Mouse (Mus musculus): ENCODE results near the gene Spg20. TPM values are rescaled to one million over a fixed set of nuclear protein-coding genes. Genes with fewer than 3 reads are reported as not detected.

Spg20 gene
- total RNA-seq (2021) = 10 to 100 TPM; 46.7 to 58.2 TPM
- long read RNA-seq, transcript Spg20-202 (8 exons, 3,567 nt) = minor isoform, 11 of 67 reads
- long read RNA-seq, transcript Spg20-201 (9 exons, 3,770 nt) = major isoform, 37 of 67 reads
- long read RNA-seq, transcript Spg20-204 (9 exons, 3,981 nt) = minor isoform, 7 of 67 reads
- long read RNA-seq, partial matches to known transcripts = 2 of 67 reads
- long read RNA-seq, other reads (novel, unspliced or antisense) = 10 of 67 reads

DNA sequence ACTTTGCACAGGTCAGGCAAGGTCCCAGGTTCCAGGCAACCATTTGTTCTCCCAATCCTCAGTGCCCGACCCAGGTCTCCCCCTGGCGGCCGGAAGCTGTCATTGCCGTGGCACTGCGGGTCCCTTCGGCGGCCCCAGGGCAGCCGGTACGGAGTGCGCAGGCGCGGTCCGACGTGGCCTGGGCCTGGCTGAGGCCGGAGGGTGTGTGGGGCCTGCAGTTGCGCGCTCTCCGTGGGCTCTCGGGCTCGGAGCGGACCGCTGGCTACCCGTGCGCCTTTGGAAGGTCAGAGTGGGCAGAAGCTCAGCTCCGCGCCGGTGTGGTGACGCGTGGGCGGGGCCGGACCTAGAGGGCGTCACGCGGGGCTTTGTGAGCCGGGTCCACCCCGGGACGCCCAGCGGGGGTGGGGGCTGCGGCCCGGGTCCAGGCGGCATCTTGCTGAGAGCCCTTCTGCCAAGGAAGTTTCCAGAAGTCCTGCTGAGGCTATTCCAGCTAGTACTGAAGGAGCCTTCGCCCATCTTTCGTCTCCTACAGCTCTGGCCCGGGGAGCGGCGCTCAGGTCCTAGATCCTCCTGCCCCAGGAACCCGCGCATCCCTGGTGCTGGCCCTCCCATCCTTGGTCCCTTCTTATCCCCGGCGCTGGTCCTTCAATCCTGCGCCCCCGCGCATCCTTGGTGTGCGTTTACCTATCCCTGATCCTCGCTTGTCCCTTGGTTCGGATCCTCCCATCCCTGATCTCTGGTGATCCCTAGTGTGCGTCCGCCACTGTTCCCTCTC is at the start of gene Spg20:
Gene Spg20, plus strand, starts transcription at position 174 of the 775 bp plus-strand sequence.
- peak; percentile 91 to 96 for DNase-seq (ENCODE audit: low spot score in 2 of 2)

DNA sequence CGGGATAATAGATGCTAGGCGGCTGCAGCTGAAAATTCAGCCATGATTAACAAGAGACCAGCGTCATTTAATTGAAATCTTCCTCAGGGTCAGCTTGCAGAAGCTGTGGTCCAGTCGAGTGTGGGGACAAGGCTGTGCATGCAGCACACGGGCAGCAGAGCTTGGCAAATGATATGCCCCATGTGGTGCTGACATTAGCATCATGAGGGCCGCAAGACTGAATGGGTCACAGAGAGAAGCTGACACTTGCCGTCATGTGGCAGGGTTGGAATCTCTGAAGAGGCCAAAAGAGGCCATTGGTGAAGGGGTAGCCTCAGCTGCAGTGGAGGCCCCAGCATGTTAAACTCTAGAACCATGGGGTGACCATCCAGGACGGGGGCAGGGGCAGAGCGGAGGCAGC is 49.3 kb upstream of the Spg20 start:
- no peak for DNase-seq (ENCODE audit: low spot score in 2 of 2)

DNA sequence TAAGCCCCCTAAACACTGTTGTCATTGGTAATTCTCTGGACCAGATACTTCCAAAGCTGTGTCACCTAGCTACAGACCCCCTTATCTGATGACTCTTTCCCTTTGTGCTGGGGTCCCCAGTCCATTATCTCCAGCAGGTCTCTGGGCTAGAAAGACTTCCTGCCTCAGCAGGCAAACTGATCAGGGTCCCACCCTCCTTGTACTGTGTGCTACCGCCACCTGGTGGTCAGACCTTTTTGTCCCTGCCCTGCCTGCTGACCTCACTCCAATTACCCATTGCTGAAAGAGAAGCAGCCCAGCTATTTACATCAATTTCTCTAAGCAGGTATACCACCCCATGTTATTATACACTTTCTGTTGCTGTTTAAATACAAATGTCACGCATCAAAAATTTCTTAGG is 47.5 kb upstream of the Spg20 start:
- DNase-seq (ENCODE audit: low spot score in 2 of 2) = peak; percentile 60 to 86

DNA sequence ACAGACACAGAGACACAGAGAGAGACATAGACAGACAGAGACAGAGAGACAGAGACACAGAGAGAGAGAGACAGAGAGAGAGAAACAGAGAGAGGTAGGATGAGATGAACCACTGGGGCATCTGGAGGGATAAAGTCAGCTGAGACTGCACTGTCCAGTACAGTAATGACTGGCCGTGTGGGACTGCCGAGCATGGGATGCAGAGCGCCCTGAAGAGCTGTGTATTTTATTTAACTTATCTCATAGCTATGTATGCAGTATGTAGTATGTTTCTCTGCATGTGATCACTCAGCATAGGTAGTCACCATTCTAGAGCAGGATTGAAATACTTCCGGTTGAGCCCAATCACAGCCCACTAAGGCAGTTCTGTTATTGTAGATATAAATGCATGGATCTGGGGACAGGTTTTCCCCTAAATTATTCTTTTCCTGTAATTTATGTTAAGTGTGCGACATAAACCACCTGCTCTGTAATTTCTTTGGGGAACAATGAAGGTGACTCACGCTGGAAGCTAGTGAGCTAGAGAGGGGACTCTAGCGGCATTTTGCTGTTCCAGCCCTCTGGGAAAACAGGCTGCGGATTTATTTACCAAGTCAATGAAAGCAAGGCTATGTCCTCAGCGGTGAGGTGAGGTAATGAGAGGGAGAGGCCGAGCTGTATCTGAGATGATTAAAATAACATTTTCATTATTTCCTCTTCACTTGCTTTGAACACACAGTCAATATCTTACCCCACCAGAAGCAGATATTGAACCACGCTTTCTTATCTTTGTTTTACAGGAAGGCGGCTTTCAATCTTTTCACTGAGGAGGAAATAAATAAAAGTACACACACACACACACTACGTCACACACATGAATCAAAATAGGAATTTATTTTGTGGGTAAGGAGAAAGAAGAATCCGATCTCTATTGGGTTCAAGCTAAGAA is 45.9 kb upstream of the Spg20 start:
- no peak for DNase-seq (ENCODE audit: low spot score in 2 of 2)

DNA sequence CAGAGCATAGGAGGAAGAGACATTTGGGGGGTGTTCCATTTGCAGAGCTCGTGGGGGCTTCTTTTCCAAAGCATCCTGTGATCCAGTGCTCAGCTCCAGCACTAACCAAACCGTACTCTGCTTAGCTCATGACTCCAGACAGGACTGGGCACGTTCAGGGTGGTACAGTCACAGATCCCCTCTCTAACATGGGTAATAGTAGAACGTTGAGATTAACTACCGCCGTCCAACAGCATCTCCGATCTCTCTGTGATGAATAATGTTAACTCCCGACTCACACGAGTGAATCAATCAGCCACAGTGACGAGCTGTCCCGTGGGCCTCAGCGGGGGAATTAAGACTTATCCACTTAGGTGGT is 45.3 kb upstream of the Spg20 start:
- DNase-seq (ENCODE audit: low spot score in 2 of 2) = no peak

DNA sequence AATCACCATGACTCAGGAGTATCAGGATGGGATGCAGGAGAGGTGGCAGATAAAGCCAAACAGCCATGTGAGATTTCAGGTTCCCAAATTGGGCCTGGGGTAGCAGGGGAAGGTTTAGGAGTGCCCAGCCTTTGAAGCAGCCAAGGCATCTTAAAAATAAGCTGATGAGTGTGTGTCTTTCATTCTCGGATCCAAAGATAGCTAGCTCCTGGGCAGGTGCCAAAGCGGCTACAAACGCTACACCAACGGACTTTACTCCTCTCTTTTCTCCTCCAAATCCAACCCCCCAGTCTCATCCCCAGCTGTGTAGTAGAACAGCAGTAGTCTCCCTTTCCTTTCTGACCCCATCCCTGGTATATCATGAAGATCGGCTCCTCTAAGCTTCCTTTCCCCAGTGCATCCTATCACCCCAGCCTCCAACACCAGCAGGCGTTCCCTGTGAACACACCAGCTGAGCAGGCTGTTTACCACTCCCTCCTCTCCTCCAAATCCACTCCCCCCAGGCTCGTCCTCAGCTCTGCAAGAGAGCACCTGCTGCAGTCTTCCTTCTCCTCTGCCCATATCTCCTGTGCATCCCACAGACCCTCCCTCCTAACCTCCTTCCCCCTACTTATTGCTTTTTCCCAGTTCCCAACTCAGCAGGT is 44.0 kb upstream of the Spg20 start:
- peak; percentile 19 to 50 for DNase-seq (ENCODE audit: low spot score in 2 of 2)

DNA sequence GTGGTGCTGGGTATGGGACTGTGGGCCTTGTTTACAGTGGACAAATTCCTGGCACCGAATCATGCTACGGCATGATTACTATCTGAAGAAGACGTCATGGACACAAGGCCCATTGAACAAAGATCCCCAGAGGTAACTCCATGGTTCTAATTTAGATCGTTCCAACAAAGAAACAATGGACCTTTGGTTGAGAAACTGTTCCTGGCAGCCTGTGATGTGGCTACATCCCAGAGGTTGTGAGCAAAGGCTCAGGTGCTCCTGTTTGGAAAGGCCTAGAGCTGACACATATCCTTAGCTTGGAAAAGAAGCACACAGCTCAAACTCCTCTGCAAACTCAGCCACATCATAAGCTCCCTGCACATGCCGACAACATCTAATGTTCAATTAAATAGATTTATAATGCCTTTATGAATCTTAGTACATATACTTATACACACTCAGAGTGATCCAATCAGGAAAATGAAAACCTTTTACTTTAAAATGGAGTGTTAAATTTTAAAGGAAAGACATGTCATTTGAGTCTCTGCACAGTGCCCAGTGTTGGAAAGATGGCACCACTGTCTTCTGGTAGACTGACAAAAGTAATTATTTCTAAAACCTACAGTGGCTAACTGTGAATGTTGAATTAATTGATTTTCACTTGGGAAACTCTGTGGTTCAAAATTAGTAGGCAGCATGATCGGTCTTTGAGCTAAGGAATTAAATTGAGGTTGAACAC is 37.2 kb upstream of the Spg20 start:
- no peak for DNase-seq (ENCODE audit: low spot score in 2 of 2)

DNA sequence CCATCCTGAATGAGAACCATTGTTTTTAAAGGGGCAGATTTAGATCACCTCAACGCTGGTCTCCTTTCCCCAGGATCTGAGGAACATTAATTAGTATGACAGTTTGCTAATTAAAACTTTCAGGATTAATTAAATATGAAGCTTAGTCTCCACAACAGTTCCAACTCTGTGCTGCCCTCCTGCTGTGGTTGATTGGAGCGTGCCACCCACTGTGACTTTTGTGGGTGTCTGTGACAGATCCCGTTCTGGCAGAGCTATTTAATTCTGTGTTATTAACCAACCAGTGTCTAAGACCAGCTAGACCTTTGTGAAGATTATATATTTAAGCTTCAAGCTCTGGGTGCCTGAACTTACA is 36.6 kb upstream of the Spg20 start:
- peak in 1 of 2 experiments; percentile 42 for DNase-seq (ENCODE audit: low spot score in 2 of 2)

DNA sequence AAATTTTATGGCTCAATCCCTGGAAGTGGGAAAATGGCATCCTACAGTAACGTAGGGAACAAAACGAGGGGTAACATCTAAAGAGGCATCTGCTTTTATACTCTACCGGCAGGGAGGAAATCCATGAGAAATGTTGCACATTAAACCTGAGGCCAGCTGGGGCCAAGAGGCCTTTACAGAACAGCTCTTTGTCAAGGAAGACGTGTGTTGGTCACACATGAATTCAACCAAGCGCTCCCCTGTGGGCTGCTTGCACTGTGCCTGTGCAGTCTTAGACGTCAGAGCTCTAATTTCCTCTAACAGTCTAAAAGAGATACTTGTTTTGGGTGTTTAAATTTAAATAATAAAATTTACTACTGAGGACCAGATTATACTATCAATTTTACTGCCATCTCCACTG is 33.7 kb upstream of the Spg20 start:
- no peak for DNase-seq (ENCODE audit: low spot score in 2 of 2)

DNA sequence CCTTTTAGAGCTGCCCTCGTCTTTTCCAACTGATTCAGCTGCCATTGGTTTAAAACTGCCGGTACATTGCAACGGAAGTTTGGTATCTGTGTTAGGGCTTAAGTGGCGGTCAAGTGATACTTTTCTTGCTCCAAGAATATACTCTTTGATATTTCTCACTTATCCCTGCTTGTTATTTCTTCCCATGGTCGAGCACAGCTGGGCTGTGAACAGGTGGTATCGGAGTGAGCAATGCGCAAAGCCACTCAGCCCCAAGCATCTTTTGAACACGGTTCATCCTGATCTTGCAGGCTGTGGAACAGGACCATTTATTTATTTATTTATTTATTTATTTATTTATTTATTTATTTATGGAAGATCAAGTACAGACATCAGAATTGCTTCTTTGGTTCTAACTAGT is 32.3 kb upstream of the Spg20 start:
- DNase-seq (ENCODE audit: low spot score in 2 of 2) = no peak

DNA sequence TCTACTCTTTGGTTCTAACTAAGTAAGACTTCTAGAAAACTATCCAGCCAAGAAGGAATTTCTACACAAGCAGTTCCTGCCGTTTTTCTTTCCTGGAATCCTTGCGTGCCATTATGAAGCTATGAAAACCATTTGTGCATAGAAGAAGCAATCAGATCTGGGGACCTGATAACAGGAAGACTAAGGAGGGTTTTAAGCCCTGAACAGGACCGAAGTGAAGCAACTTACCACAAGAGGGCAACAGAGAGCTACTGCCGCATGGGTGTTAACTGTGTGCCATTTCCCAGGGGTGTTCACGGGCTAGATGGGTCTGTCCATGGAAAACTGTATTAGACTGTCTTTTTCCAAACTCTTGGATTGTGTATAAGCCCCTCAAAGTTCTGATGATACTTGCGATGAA is 31.9 kb upstream of the Spg20 start:
- DNase-seq (ENCODE audit: low spot score in 2 of 2) = peak; percentile 53 to 93

DNA sequence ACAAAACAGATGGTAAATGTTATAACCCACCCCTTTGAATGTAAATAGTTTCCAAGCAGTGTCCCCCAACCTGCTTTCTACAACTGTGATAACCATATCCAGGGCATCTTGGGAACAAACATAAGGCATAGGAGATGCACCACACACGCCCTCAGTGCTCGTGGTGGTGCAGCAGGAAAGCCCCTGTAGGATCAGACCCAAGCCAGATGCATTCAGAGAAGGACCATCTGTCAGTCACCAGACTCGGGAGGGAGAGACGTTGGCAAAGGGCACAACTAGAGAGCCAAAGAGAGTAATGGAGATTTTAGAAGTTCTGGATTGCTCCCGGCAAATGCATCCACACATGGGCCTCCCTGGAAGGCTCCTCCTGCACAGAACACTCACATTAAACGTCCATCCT is 27.1 kb upstream of the Spg20 start:
- no peak for DNase-seq (ENCODE audit: low spot score in 2 of 2)

DNA sequence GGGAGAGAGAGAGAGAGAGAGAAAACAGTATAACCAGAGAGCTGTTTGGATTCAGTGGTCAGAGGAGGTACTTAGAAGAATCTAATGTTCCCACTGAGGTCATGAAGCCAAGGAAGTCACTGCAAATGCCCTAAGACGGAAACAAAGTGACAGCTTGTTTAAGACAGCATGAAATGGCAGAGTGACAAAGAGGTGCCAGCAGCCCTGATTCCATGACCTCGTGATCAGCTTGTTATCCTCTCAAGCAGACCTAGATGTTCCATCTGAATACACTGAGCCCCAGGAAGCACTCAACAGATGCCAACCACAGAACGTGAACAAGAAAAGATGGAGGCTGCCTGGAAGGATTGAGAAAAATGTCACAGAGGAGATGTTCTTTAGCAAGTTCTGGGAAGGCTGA is 26.2 kb upstream of the Spg20 start:
- no peak for DNase-seq (ENCODE audit: low spot score in 2 of 2)

DNA sequence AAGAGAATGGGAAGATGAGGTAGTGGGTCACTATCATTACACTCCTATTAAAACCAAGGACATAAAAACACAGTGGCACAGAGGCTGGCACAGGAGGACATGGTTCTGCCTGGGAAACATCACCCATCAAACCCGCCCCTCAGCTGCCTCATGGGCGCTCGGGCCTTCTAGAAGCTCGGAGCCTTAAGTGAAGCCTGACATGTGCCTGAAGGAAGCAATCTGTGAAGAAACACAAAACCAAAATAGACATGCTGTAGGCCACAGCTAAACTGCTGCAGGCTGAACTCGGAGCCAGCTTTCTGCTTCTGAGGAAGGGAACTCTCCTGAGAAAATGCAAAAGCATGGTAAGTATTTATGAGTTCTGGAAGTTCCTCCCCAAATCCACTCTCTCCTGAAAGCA is 25.0 kb upstream of the Spg20 start:
- DNase-seq (ENCODE audit: low spot score in 2 of 2) = no peak

DNA sequence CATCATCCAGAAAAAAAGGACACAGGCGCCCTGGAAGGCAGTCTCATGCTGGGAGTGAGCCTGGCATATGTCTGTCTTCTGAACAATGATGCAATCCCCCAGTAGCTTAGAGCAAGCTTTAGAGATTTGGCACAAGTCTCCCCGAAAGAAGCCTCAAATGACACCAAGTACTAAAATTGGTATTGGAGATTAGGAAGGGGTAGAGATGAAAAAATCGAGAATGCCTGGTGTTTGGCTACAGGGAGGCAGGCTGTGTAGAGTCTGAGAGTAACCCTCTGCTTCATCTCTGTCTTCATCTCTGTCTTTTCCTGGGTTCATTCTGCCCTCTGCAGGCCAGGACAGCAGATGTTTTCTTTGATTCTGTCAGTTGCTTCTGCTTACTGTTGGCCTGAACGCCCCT is 24.5 kb upstream of the Spg20 start:
- DNase-seq (ENCODE audit: low spot score in 2 of 2) = no peak

DNA sequence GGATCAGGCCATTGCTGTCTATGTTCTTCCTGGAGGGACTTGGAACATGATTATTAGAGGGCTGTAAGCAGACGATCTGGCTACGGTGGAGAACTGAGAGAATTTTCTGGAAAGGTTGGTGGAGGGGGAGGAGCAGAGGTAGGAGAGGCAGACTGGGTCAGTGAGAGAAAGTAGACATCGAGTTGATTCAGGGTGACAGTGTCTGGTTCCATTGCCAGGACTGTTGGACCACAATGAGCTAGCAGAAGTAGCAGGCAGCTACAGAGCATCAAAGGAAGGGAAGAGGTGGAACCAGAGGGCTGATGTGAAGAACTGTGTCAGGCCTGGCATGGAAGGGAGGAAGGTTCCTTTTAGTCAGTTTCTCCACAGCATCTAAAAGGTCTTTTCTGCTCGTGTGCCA is 23.5 kb upstream of the Spg20 start:
- DNase-seq (ENCODE audit: low spot score in 2 of 2) = no peak

DNA sequence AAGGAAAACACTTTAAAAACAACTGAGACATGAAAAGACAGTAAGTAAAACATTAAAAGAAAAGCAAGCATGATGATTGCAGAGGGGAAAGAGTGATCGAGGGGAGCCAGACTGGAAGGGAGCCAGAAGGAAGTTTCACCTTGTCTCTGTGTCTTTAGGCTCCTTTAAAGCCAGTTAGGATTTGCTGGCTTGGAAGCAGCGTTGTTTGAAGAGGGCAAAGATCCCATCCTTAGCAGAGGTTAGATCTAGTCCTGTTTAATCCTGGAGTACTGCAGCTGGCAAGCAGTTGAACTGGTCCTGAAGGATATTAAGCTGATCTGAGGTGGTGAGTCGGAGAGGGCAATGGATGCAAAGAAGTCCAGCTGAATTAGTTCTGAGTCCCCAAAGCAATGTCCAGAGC is 23.1 kb upstream of the Spg20 start:
- no peak for DNase-seq (ENCODE audit: low spot score in 2 of 2)

DNA sequence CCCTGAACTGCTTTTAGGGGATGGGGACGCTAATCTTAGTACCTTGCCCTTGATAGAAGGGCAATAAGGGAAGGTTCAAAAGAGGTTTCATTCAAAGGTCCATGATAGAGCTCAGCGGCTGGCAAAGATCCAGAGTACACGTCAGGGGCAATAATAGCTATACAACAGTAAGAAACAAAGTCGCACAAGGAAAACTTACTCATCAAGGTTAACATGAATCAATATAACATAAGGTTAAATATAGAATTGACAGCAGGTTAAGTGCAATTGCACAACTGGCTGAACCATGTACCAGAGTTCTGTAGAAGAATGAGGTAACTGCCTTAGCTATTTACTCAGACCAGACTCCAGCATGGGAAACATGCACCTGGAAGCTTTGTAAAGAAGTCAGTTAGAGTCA is 22.6 kb upstream of the Spg20 start:
- DNase-seq (ENCODE audit: low spot score in 2 of 2) = no peak

DNA sequence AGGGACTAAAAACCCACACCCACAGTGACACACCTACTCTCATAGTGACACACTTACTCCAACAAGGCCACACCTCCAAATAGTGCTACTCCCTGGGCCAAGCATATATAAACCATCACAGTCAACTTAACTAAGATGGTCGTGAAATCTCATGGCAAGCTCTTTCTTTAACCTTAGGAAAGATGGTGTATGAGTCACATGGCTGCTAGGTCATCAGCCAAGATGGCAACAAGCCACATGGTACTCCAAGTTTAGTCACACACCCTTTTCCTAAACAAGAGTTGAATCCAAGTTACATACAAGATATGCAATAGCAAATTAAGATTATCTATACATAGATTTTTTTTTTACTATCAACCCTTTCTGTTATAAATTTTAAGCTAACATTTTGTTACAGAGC is 18.7 kb upstream of the Spg20 start:
- DNase-seq (ENCODE audit: low spot score in 2 of 2) = no peak

DNA sequence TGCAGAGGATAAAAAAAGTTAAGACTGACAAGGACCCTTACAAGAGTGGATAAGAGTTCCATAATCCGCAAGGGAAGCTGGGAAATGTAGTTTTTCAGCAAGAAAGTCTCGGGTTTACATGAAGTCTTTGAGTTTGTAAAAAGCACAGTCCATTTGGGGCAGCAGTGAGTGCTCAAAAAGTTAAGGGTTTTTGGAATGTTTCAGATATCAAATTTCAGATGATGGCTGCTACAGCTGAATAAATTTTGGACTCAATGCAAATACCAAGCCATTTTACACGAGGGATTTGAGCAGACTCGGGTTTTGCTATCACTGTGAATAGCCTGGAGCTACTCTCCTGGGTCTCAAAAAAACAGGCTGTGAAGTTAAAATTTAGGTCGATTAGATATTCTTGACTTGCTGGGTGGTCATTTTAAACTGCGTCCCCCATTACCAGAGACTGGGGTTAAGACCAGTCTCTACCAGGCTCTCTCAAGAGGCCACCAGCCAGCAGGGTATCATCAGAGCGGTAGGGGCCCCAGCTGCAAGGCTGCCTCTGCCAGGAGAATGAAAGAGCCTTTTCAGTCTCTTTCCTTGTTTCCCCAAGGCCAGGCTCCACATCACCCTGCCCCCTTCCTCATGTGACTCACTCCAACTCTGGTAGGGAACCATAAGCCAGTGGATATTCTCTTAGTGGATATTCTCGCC is 15.8 kb upstream of the Spg20 start:
- DNase-seq (ENCODE audit: low spot score in 2 of 2) = peak in 1 of 2 experiments; percentile 61

DNA sequence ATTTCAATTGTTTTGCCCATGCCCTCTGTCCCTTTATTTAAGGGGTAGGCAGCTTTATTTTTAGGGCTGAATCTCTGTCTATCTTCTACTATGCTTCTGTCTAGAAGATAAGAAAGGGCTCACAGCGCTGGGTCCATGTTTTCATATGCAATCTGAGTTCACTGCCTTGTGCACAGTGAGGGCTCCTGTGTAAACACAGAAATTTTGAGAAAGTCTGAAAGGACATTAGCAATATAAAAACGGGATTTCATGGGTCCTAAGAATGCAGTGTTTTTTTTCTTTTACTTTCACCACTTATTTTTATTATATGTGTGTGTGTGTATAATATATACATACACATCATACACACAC is 15.3 kb upstream of the Spg20 start:
- no peak for DNase-seq (ENCODE audit: low spot score in 2 of 2)
